Mouse (Mus musculus): ENCODE data around the gene Zfp114. TPM values are rescaled to one million over a fixed set of nuclear protein-coding genes. Genes with fewer than 3 reads are reported as not detected.

The Zfp114 gene
- polyA plus RNA-seq, 1 experiment from 2014 or later: 4.8 TPM

DNA sequence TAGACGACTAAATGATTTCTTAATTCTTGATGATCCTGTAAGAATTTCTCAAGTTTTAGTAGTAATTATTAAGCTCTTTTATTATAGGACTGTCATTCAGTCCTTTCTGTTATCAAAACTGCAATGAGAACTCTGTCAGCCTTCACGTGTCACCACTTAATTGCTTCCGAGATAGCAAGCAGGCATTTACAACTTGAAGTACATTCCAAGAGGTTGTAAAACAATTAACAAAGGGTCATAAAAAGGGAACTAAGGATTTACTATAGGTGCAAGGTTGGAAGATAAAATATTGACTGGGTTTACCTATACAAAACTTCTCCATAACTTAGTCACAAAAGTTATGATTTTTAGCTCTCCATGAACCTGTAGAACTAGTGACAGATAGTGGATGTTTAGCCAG is 18.3 kb downstream of the Zfp114 start:
- Histone ChIP-seq H3K4me3 (no peak overlapping the region), H3K27ac (no peak overlapping the region), H3K27me3 (no peaks in the 10 kb centered on the region), H3K9me3 (replicated peaks) (peaks cover 11% of the 10 kb centered on the region), H3K4me2 (replicated peaks) (no peak overlapping the region), H3K36me3 (peaks cover 36% of the 10 kb centered on the region), H3K9ac (no peak overlapping the region), H3K4me1 (no peaks in the 10 kb centered on the region)
- ATAC-seq (ENCODE audit: low FRiP score): no peak
- WGBS: 94% methylated on average over 3 of the region's 3 CpGs

DNA sequence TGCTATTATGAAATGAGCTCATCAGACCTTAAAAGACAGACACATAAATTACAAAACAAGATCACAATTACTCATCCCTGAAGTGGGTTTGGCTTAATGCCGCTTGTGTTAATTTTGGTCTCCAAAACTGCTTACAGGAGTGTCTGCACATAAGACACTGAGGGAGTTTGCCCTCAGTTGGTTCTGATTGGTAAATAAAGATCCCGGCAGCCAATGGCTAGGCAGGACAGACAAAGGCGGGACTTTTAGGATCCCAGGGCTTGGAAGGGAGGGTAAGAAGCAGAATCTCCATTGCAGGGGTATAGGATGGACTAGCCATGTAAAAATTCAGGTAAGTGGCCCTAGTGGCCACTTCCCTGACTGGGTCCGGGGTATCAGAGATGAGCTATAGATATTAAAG is 22.1 kb downstream of the Zfp114 start:
- Histone ChIP-seq H3K9ac (no peak overlapping the region), H3K4me1 (no peaks in the 10 kb centered on the region), H3K36me3 (peaks cover 74% of the 10 kb centered on the region), H3K9me3 (replicated peaks) (peaks cover 15% of the 10 kb centered on the region), H3K27ac (no peak overlapping the region), H3K4me3 (no peak overlapping the region), H3K4me2 (replicated peaks) (no peak overlapping the region), H3K27me3 (no peaks in the 10 kb centered on the region)
- ATAC-seq (ENCODE audit: low FRiP score): no peak
- 88% methylated on average over 4 of the region's 4 CpGs for WGBS

DNA sequence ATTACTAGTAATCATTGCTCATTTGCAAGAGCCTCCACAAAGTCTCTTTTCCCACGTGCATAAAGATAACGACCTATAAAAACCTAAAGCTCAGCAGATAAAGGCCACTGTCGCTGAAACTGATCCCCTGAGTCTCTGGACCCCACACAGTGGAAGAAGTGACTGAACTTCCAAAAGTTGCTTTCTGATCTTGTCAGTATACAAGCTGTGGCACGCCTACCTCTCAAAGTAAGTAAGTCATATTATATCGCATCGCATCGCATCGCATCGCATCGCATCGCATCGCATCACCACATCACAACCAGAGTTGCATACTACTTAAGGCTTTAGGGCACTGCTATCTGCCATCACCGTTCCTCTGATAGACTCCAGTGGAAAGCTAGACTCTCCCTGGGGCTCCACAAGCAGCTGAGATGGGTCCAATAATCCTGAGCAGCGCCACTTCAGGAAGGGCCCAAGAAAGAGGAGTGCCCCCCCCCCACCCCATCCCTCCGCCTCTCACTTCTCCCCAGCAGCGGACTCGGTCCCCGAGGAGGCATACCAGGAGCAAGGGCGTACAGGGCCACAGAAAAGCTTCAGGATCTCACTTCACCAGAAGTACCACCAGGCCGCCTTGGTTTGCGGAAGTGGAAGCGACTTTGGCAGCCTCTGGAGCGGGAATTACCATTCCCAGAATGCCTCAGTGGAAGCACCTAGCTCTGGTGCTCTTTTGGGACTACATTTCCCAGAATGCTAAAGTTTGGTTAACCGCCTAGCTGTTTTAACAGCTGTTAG is 32.8 kb downstream of the Zfp114 start:
- Histone ChIP-seq H3K27ac (peak overlapping the region; percentile 71; the same call in 1 of the 2 replicates), H3K4me2 (replicated peaks) (peak overlapping the region; percentile 77)
- peak; percentile 88 for ATAC-seq (ENCODE audit: low FRiP score)

DNA sequence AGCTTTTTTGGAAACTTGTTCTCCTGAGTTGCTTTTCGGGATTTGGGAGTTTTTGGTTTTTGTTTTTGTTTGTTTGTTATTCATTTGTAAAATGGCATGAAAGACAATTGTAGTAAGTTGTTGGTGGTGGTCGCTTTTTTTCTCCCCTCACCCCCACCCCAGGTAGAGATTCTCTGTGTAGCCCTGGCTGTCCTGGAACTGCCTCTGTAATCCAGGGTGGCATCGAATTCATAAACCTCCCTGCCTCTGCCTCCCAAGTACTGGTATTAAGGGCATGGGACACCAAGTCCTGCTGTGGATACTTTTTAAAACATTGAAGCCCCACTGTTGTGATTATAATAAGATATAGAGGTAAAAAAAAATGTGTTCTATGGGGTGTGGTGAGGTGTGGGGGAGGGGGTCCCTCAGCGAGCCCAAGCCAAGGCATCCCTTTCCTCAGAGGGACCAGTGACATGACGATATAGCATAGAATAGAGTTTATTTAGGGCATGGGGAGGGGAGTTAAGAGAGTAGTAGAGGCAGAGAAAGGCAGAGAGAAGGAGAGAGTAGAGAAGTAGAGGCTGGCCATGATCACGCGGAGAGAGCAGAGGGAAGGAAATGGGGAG is 33.5 kb downstream of the Zfp114 start:
- no peak overlapping the region for H3K27ac ChIP-seq
- no peaks in the 10 kb centered on the region for H3K27me3 ChIP-seq
- peak; percentile 67; the same call in 1 of the 2 replicates for ATAC-seq (ENCODE audit: low FRiP score)
- WGBS: 63% methylated on average over 7 of the region's 7 CpGs
- no peaks in the 10 kb centered on the region for H3K9me3 ChIP-seq (replicated peaks)
- peak overlapping the region; percentile 77 for H3K4me2 ChIP-seq (replicated peaks)
- H3K4me1 ChIP-seq: peaks cover 7% of the 10 kb centered on the region; the same call in 1 of the 2 replicates
- H3K9ac ChIP-seq: no peak overlapping the region
- peak overlapping the region; percentile 62 for H3K4me3 ChIP-seq
- H3K36me3 ChIP-seq: peaks cover 21% of the 10 kb centered on the region

More for the DNA sequence above, 32.8 kb downstream of the Zfp114 start:
- Histone ChIP-seq H3K4me3 (peak overlapping the region; percentile 62), H3K9me3 (replicated peaks) (no peaks in the 10 kb centered on the region), H3K36me3 (peaks cover 25% of the 10 kb centered on the region), H3K4me1 (peaks cover 7% of the 10 kb centered on the region; the same call in 1 of the 2 replicates), H3K9ac (peak overlapping the region; percentile 82), H3K27me3 (no peaks in the 10 kb centered on the region)
- 17% methylated on average over 24 of the region's 24 CpGs for WGBS

DNA sequence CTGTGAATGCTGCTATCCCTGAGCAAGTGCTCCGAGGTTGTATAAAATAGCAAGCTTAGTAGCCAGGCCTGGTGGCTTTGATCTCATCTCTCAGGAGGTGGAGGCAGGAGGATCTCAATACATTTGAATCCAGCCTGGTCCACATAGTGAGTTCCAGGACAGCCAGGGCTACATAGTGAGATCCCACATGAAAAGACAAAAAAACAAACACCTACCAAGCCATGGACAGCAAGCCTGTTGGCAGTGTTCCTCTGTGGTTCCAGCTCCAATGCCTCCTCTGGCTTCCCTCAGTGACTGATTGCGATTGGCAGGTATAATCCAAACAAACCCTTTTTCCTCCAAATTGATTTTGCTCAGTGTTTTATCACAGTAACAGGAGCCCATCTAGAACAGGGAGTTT is 35.4 kb downstream of the Zfp114 start:
- H3K9ac ChIP-seq: no peak overlapping the region
- peaks cover 6% of the 10 kb centered on the region; the same call in 1 of the 2 replicates for H3K36me3 ChIP-seq
- H3K27me3 ChIP-seq: no peaks in the 10 kb centered on the region
- 86% methylated on average over 2 of the region's 2 CpGs for WGBS
- no peaks in the 10 kb centered on the region for H3K9me3 ChIP-seq (replicated peaks)
- no peak overlapping the region for H3K4me2 ChIP-seq (replicated peaks)
- H3K4me3 ChIP-seq: no peak overlapping the region
- H3K4me1 ChIP-seq: peaks cover 7% of the 10 kb centered on the region; the same call in 1 of the 2 replicates
- ATAC-seq (ENCODE audit: low FRiP score): no peak
- H3K27ac ChIP-seq: no peak overlapping the region

DNA sequence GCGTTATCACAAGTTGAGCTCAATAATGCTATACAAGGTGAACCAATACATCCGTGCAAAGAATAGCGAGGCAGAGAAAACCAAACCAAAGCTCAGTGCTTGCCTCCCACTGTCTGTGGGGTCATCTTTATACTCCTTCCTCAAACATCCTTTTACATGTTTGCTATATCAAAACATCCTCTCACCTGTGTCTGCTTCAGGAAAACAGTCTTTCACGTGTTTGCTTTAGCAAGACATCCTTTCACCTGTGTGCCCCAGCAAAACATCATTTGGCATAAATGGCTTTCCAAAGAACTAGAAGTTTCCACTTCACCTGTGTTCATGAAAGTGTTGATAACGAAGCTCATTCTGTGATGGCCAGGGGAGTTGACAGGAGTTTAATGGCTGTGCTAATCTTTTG is 36.5 kb downstream of the Zfp114 start, which contains the start of gene Zfp111:
Gene Zfp111 (minus strand): TSS at position 101 of the 400 bp plus-strand sequence.
- no peak for ATAC-seq (ENCODE audit: low FRiP score)
- H3K4me3 ChIP-seq: no peak within 1 kb of the TSS
- no peak within 1 kb of the TSS for H3K27ac ChIP-seq
- no peaks in the 10 kb centered on the region for H3K9me3 ChIP-seq (replicated peaks)
- H3K4me2 ChIP-seq (replicated peaks): no peak within 1 kb of the TSS
- no peak within 1 kb of the TSS for H3K9ac ChIP-seq
- H3K36me3 ChIP-seq: no peaks in the 10 kb centered on the region
- 80% methylated on average over 5 of the region's 5 CpGs for WGBS
- peaks cover 7% of the 10 kb centered on the region; the same call in 1 of the 2 replicates for H3K4me1 ChIP-seq
- no peaks in the 10 kb centered on the region for H3K27me3 ChIP-seq

Other genes starting within 250 kb of the Zfp114 start
- gene Vmn1r179, start 248.1 kb upstream of the Zfp114 start, polyA plus RNA-seq (2016; fragmentation: Nextera tagmentation; extraction: Ambion mirVana): not detected in 2 replicates
- not detected in 2 replicates for gene Vmn1r180, start 224.4 kb upstream of the Zfp114 start, polyA plus RNA-seq (2016; fragmentation: Nextera tagmentation; extraction: Ambion mirVana)
- not detected in 2 replicates for gene Vmn1r181, start 200.4 kb upstream of the Zfp114 start, polyA plus RNA-seq (2016; fragmentation: Nextera tagmentation; extraction: Ambion mirVana)
- not detected in 2 replicates for gene V1rd19, start 173.4 kb upstream of the Zfp114 start, polyA plus RNA-seq (2016; fragmentation: Nextera tagmentation; extraction: Ambion mirVana)
- gene Vmn1r183, start 121.8 kb upstream of the Zfp114 start, polyA plus RNA-seq (2016; fragmentation: Nextera tagmentation; extraction: Ambion mirVana): not detected in 2 replicates
- gene Zfp180, start 93.1 kb upstream of the Zfp114 start, polyA plus RNA-seq (2016; fragmentation: Nextera tagmentation; extraction: Ambion mirVana): 32.4 and 32.5 TPM in 2 replicates
- 7.6 and 9.3 TPM in 2 replicates for gene Zfp112, start 62.7 kb upstream of the Zfp114 start, polyA plus RNA-seq (2016; fragmentation: Nextera tagmentation; extraction: Ambion mirVana)
- gene Zfp235, start 40.9 kb upstream of the Zfp114 start, polyA plus RNA-seq (2016; fragmentation: Nextera tagmentation; extraction: Ambion mirVana): 19.2 TPM in 2 replicates
- gene Zfp111, start 36.4 kb downstream of the Zfp114 start, polyA plus RNA-seq (2016; fragmentation: Nextera tagmentation; extraction: Ambion mirVana): 9.3 and 10.4 TPM in 2 replicates
- gene Zfp109, start 62.5 kb downstream of the Zfp114 start, polyA plus RNA-seq (2016; fragmentation: Nextera tagmentation; extraction: Ambion mirVana): 4.9 and 5.5 TPM in 2 replicates
- gene Zfp108, start 79.7 kb downstream of the Zfp114 start, polyA plus RNA-seq (2016; fragmentation: Nextera tagmentation; extraction: Ambion mirVana): 4.4 and 5.4 TPM in 2 replicates
- 7.3 and 8.7 TPM in 2 replicates for gene Zfp93, start 95.4 kb downstream of the Zfp114 start, polyA plus RNA-seq (2016; fragmentation: Nextera tagmentation; extraction: Ambion mirVana)
- gene Zfp61, start 126.2 kb downstream of the Zfp114 start, polyA plus RNA-seq (2016; fragmentation: Nextera tagmentation; extraction: Ambion mirVana): 45.0 and 46.4 TPM in 2 replicates
- gene Zfp94, start 141.6 kb downstream of the Zfp114 start, polyA plus RNA-seq (2016; fragmentation: Nextera tagmentation; extraction: Ambion mirVana): 15.6 and 18.2 TPM in 2 replicates
- gene Tescl, start 158.9 kb downstream of the Zfp114 start, polyA plus RNA-seq (2016; fragmentation: Nextera tagmentation; extraction: Ambion mirVana): not detected in 2 replicates
- gene Lypd5, start 174.1 kb downstream of the Zfp114 start, polyA plus RNA-seq (2016; fragmentation: Nextera tagmentation; extraction: Ambion mirVana): not detected in 2 replicates
- gene Kcnn4, start 195.2 kb downstream of the Zfp114 start, polyA plus RNA-seq (2016; fragmentation: Nextera tagmentation; extraction: Ambion mirVana): 2.1 and 2.4 TPM in 2 replicates
- 28.9 and 29.5 TPM in 2 replicates for gene Smg9, start 224.6 kb downstream of the Zfp114 start, polyA plus RNA-seq (2016; fragmentation: Nextera tagmentation; extraction: Ambion mirVana)

All from hindbrain, embryonic 12.5 days (tissue).